Mouse (Mus musculus) limb, embryonic 15.5 days (tissue): ENCODE data around the gene Mrgprd. TPM values are rescaled to one million over a fixed set of nuclear protein-coding genes. Genes with fewer than 3 reads are reported as not detected.
A peak's percentile ranks its signal among the peaks of the same experiment; 100 is the strongest.

Source experiments
- ATAC-seq: fragments of 200-750 bp; cut with Nextera tagmentation; 2 replicates; pipeline ENCODE4 v1.8.0; 2017; ENCODE audit warnings: low read depth, moderate TSS enrichment; ENCODE audit not compliant: insufficient number of reproducible peaks, low FRiP score, low TSS enrichment
- H3K27ac ChIP-seq: fragments of 300-500 bp; sonication (generic); 2 replicates; pipeline ENCODE4 v1.5.1; 2015; ENCODE audit warnings: moderate library complexity, mild to moderate bottlenecking, inconsistent platforms
- H3K27me3 ChIP-seq: fragments of 300-500 bp; sonication (generic); 2 replicates; pipeline ENCODE4 v1.6.1; 2015; ENCODE audit warnings: inconsistent platforms
- H3K36me3 ChIP-seq: fragments of 300-500 bp; sonication (generic); 2 replicates; pipeline ENCODE4 v1.6.1; 2015; ENCODE audit warnings: inconsistent platforms
- H3K4me1 ChIP-seq: fragments of 300-500 bp; sonication (generic); 2 replicates; pipeline ENCODE4 v1.6.1; 2015; ENCODE audit warnings: inconsistent platforms
- H3K4me2 ChIP-seq: fragments of 300-500 bp; sonication (generic); 2 replicates; pipeline ENCODE4 v1.6.1; 2015; ENCODE audit warnings: mild to moderate bottlenecking, inconsistent platforms
- H3K4me3 ChIP-seq: fragments of 300-500 bp; sonication (generic); 2 replicates; pipeline ENCODE4 v1.5.1; 2015; ENCODE audit warnings: mild to moderate bottlenecking, inconsistent platforms
- H3K9ac ChIP-seq: fragments of 300-500 bp; sonication (generic); 2 replicates; pipeline ENCODE4 v1.6.1; 2015; ENCODE audit warnings: inconsistent platforms
- H3K9me3 ChIP-seq: fragments of 300-500 bp; sonication (generic); 2 replicates; pipeline ENCODE4 v1.6.1; 2016; ENCODE audit warnings: inconsistent platforms
- WGBS: fragments of 180-500 bp; shearing (Covaris S2); methylation state at CpG from one replicate; pipeline ENCODE4 v1.1.7; 2015; 5-methylcytosine and 5-hydroxymethylcytosine counted together
- polyA plus RNA-seq: library from polyadenylated mRNA; unstranded; fragments of >200 nt; fragmentation: Nextera tagmentation; extraction: Ambion mirVana; gene quantifications from 2 replicates; pipeline ENCODE4 v1.2.1, GENCODE M21; 2015

Mrgprd gene
- polyA plus RNA-seq, 1 experiment from 2014 or later: not detected

GRCm38 (mm10) chr7:145333936-145334335, 19.3 kb downstream of the Mrgprd start:
- Histone ChIP-seq H3K27me3 (no peaks in the 10 kb centered on the region), H3K9ac (no peak overlapping the region), H3K4me1 (peaks cover 56% of the 10 kb centered on the region), H3K36me3 (no peaks in the 10 kb centered on the region), H3K4me2 (no peak overlapping the region), H3K9me3 (no peaks in the 10 kb centered on the region), H3K27ac (peak overlapping the region; percentile 67), H3K4me3 (no peak overlapping the region)
- 80% methylated on average over 6 of the region's 6 CpGs for WGBS
- no peak for ATAC-seq

GRCm38 (mm10) chr7:145334428-145335027, 19.9 kb downstream of the Mrgprd start:
- no peak overlapping the region for H3K4me2 ChIP-seq
- 35% methylated on average over 4 of the region's 4 CpGs for WGBS
- no peak overlapping the region for H3K9ac ChIP-seq
- no peaks in the 10 kb centered on the region for H3K9me3 ChIP-seq
- H3K4me1 ChIP-seq: peaks cover 51% of the 10 kb centered on the region
- no peak for ATAC-seq
- no peaks in the 10 kb centered on the region for H3K27me3 ChIP-seq
- no peak overlapping the region for H3K4me3 ChIP-seq
- peak overlapping the region; percentile 67 for H3K27ac ChIP-seq
- no peaks in the 10 kb centered on the region for H3K36me3 ChIP-seq

GRCm38 (mm10) chr7:145335199-145335598, 20.6 kb downstream of the Mrgprd start:
- H3K4me1 ChIP-seq: peaks cover 44% of the 10 kb centered on the region
- ATAC-seq: no peak

GRCm38 (mm10) chr7:145335616-145336332, 21.1 kb downstream of the Mrgprd start:
- H3K4me2 ChIP-seq: no peak overlapping the region
- no peaks in the 10 kb centered on the region for H3K36me3 ChIP-seq
- H3K4me3 ChIP-seq: no peak overlapping the region
- no peaks in the 10 kb centered on the region for H3K9me3 ChIP-seq
- no peak overlapping the region for H3K9ac ChIP-seq
- ATAC-seq: no peak
- peaks cover 40% of the 10 kb centered on the region for H3K4me1 ChIP-seq
- no peaks in the 10 kb centered on the region for H3K27me3 ChIP-seq
- H3K27ac ChIP-seq: no peak overlapping the region
- 88% methylated on average over 3 of the region's 3 CpGs for WGBS

More at GRCm38 (mm10) chr7:145335199-145335598, 20.6 kb downstream of the Mrgprd start:
- H3K27ac ChIP-seq: peak overlapping the region; percentile 67
- H3K4me3 ChIP-seq: no peak overlapping the region
- H3K27me3 ChIP-seq: no peaks in the 10 kb centered on the region
- H3K36me3 ChIP-seq: no peaks in the 10 kb centered on the region
- H3K4me2 ChIP-seq: no peak overlapping the region
- no peaks in the 10 kb centered on the region for H3K9me3 ChIP-seq
- H3K9ac ChIP-seq: no peak overlapping the region

GRCm38 (mm10) chr7:145337889-145338288, 23.3 kb downstream of the Mrgprd start:
- H3K4me1 ChIP-seq: peaks cover 25% of the 10 kb centered on the region
- 69% methylated on average over 2 of the region's 2 CpGs for WGBS
- ATAC-seq: no peak
- H3K4me2 ChIP-seq: no peak overlapping the region
- no peaks in the 10 kb centered on the region for H3K9me3 ChIP-seq
- H3K27me3 ChIP-seq: no peaks in the 10 kb centered on the region
- no peak overlapping the region for H3K27ac ChIP-seq
- H3K9ac ChIP-seq: no peak overlapping the region
- H3K4me3 ChIP-seq: no peak overlapping the region
- no peaks in the 10 kb centered on the region for H3K36me3 ChIP-seq

- no peaks in the 10 kb centered on the region for H3K36me3 ChIP-seq
- H3K27ac ChIP-seq: no peak overlapping the region
- no peaks in the 10 kb centered on the region for H3K4me1 ChIP-seq
- no peak for ATAC-seq
- no peaks in the 10 kb centered on the region for H3K9me3 ChIP-seq
- no peak overlapping the region for H3K4me2 ChIP-seq
- H3K9ac ChIP-seq: no peak overlapping the region
- WGBS: 83% methylated on average over 5 of the region's 5 CpGs
- no peaks in the 10 kb centered on the region for H3K27me3 ChIP-seq
- no peak overlapping the region for H3K4me3 ChIP-seq
Measured at GRCm38 (mm10) chr7:145340248-145340904, 25.7 kb downstream of the Mrgprd start.

Other genes starting within 250 kb of the Mrgprd start
- gene 1810010D01Rik, start 106.7 kb upstream of the Mrgprd start, polyA plus RNA-seq: 0.48 and 0.82 TPM in 2 replicates
- gene Tpcn2, start 30.8 kb upstream of the Mrgprd start, polyA plus RNA-seq: 10.8 and 11.2 TPM in 2 replicates
- gene Mrgprf, start 14.0 kb upstream of the Mrgprd start, polyA plus RNA-seq: 10.8 and 15.3 TPM in 2 replicates